Mouse (Mus musculus): ENCODE results near the gene Eif2d. TPM values are rescaled to one million over a fixed set of nuclear protein-coding genes. Genes with fewer than 3 reads are reported as not detected.
A peak's percentile ranks its signal among the peaks of the same experiment; 100 is the strongest.
"Not testable (repeated sequence)": the region's sequence is repeated elsewhere in the genome, so short reads cannot be mapped to it uniquely, and the experiment has no call there.

Eif2d gene
- polyA plus RNA-seq, 1 experiment from 2014 or later, result 63.6 TPM

DNA sequence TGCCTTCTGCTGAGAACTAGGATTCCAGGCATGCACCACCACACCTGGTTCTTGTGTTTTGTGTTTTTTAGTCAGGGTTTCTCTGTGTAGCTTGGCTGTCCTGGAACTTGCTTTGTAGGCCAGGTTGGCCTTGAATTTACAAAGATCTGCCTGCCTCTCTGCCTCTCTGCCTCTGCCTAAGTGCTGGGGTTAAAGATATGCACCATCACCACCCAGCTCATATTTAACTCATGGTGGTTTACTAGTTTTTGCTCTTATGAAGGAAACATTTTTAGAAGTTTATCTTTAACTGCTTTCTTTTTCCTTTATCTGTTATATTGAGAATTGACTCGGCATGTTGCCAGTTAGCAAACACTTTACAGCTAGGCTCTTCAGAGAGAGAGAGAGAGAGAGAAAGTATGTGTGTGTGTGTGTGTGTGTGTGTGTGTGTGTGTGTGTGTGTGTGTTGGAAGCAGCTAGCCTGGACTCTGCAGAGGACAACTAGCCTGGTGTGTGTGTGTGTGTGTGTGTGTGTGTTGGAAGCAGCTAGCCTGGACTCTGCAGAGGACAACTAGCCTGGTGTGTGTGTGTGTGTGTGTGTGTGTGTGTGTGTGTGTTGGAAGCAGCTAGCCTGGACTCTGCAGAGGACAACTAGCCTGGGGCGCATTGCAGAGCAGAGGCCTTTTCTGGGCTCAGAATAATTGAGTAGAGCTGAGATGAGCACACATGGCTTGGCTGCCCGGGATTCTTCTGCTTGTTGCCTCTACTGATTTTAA, 6.8 kb downstream of the Eif2d start:
- H3K4me2 ChIP-seq (ENCODE audit: low read depth, low read length); H3K9me3 ChIP-seq (ENCODE audit: control insufficient read depth, low read length); H3K9ac ChIP-seq (ENCODE audit: low read length); H3K27me3 ChIP-seq (ENCODE audit: control insufficient read depth, insufficient read depth, low read depth, low read length); H3K4me1 ChIP-seq (replicated peaks; ENCODE audit: control insufficient read depth, insufficient read depth, low read length); H3K27ac ChIP-seq (ENCODE audit: low read length); H3K4me3 ChIP-seq (ENCODE audit: low read length): not testable (repeated sequence)
- peak; percentile 62 for ATAC-seq (ENCODE audit: low read depth)
- H3K36me3 ChIP-seq (ENCODE audit: control insufficient read depth, insufficient read depth, low read length), result peaks cover 38% of the 10 kb centered on the region
- WGBS, result 62% methylated on average over 3 of the region's 3 CpGs

DNA sequence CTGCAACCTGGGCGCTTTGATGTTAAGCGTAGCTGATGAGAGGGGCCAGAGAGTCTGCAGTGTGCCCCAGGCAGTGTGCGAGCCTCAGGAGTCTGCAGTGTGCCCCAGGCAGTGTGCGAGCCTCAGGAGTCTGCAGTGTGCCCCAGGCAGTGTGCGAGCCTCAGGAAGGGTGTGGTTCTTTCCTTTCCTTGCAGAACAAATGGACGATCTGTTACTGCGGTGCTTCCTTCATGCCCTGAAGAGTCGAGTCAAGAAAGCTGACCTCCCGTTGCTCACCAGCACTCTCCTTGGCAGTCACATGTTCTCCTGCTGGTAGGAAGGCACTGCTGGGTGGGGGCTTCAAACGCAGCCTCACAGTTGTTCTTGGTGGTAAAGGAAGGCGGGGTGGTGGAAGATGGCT, 8.1 kb downstream of the Eif2d start:
- Histone ChIP-seq H3K9me3 (ENCODE audit: control insufficient read depth, low read length) (no peaks in the 10 kb centered on the region), H3K4me3 (ENCODE audit: low read length) (no peak overlapping the region), H3K4me2 (ENCODE audit: low read depth, low read length) (no peak overlapping the region), H3K9ac (ENCODE audit: low read length) (no peak overlapping the region), H3K27ac (ENCODE audit: low read length) (no peak overlapping the region), H3K36me3 (ENCODE audit: control insufficient read depth, insufficient read depth, low read length) (peaks cover 48% of the 10 kb centered on the region), H3K27me3 (ENCODE audit: control insufficient read depth, insufficient read depth, low read depth, low read length) (no peaks in the 10 kb centered on the region), H3K4me1 (replicated peaks; ENCODE audit: control insufficient read depth, insufficient read depth, low read length) (no peaks in the 10 kb centered on the region)
- WGBS, result 75% methylated on average over 11 of the region's 11 CpGs
- 0 out of 2 replicates have a peak, but pooled peaks have one; percentile 23 for ATAC-seq (ENCODE audit: low read depth)

DNA sequence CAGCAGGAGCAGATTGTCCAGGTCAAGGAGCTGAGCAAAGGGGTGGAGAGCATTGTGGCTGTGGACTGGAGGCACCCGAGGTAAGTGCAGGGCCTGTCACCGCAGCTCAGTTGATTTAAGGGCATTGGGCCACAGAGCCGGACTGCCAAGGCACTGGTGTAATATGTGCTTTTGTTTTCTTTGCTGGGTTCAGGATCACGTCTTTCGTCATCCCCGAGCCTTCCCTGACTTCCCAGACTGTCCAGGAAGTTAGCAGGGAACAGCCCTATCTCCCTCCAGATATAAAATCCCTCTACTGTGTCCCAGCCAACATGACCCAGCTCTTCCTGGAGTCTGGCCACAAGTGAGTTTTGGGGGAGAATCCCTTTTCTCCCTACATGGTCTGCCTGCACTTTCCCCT, 11.4 kb downstream of the Eif2d start:
- Histone ChIP-seq H3K27me3 (ENCODE audit: control insufficient read depth, insufficient read depth, low read depth, low read length) (no peaks in the 10 kb centered on the region), H3K4me3 (ENCODE audit: low read length) (no peak overlapping the region), H3K27ac (ENCODE audit: low read length) (no peak overlapping the region), H3K36me3 (ENCODE audit: control insufficient read depth, insufficient read depth, low read length) (peaks cover 62% of the 10 kb centered on the region), H3K4me2 (ENCODE audit: low read depth, low read length) (no peak overlapping the region), H3K4me1 (replicated peaks; ENCODE audit: control insufficient read depth, insufficient read depth, low read length) (no peaks in the 10 kb centered on the region), H3K9me3 (ENCODE audit: control insufficient read depth, low read length) (no peaks in the 10 kb centered on the region), H3K9ac (ENCODE audit: low read length) (no peak overlapping the region)
- 86% methylated on average over 6 of the region's 6 CpGs for whole genome bisulfite sequencing
- no peak for ATAC-seq (ENCODE audit: low read depth)

DNA sequence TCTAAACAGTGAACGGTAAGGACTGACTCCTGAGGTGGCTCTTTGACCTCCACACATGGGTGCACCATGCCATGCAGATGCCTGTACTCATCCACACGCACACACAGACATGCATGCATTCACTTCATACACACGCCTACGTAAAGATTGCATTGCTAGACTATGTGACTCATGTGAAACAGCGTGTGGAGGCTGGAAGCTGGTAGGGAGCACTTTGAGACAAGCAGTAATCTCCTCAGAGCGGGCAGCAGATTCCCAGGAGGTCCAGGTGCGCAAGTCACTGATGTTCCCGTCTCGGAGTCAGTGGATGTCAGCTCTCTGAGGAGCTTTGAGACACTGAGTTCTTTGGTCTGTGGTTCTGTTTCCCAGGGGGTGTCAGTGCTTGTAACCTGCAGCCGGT, 14.6 kb downstream of the Eif2d start:
- Histone ChIP-seq H3K27me3 (ENCODE audit: control insufficient read depth, insufficient read depth, low read depth, low read length) (no peaks in the 10 kb centered on the region), H3K4me1 (replicated peaks; ENCODE audit: control insufficient read depth, insufficient read depth, low read length) (no peaks in the 10 kb centered on the region), H3K36me3 (ENCODE audit: control insufficient read depth, insufficient read depth, low read length) (peaks cover 61% of the 10 kb centered on the region), H3K9ac (ENCODE audit: low read length) (no peak overlapping the region), H3K9me3 (ENCODE audit: control insufficient read depth, low read length) (no peaks in the 10 kb centered on the region), H3K27ac (ENCODE audit: low read length) (no peak overlapping the region), H3K4me3 (ENCODE audit: low read length) (no peak overlapping the region), H3K4me2 (ENCODE audit: low read depth, low read length) (no peak overlapping the region)
- 91% methylated on average over 10 of the region's 10 CpGs for WGBS
- no peak for ATAC-seq (ENCODE audit: low read depth)

DNA sequence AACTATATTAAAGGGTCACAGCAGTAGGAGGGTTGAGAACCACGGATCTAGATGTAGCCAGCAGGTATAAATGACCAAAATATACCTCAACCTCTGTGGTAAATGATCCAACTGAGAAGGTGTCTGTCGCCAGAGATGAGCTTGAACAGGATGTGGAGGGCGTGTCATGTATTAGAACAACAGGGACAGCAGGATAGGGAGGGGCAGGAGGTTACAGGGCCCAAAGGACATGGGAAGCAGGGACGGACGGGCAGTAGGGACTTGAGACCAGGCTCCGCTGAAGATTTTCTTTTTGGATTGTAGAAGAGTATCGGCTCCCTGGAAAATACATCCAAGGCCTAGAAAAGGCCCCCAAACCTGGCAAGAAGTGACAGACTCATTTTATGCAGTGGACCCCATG, 20.0 kb downstream of the Eif2d start:
- no peaks in the 10 kb centered on the region for H3K27me3 ChIP-seq (ENCODE audit: control insufficient read depth, insufficient read depth, low read depth, low read length)
- H3K4me2 ChIP-seq (ENCODE audit: low read depth, low read length), result no peak overlapping the region
- peaks cover 40% of the 10 kb centered on the region for H3K36me3 ChIP-seq (ENCODE audit: control insufficient read depth, insufficient read depth, low read length)
- no peaks in the 10 kb centered on the region for H3K9me3 ChIP-seq (ENCODE audit: control insufficient read depth, low read length)
- no peak for ATAC-seq (ENCODE audit: low read depth)
- no peaks in the 10 kb centered on the region for H3K4me1 ChIP-seq (replicated peaks; ENCODE audit: control insufficient read depth, insufficient read depth, low read length)
- WGBS, result 84% methylated on average over 7 of the region's 7 CpGs
- no peak overlapping the region for H3K27ac ChIP-seq (ENCODE audit: low read length)
- H3K4me3 ChIP-seq (ENCODE audit: low read length), result no peak overlapping the region
- no peak overlapping the region for H3K9ac ChIP-seq (ENCODE audit: low read length)

DNA sequence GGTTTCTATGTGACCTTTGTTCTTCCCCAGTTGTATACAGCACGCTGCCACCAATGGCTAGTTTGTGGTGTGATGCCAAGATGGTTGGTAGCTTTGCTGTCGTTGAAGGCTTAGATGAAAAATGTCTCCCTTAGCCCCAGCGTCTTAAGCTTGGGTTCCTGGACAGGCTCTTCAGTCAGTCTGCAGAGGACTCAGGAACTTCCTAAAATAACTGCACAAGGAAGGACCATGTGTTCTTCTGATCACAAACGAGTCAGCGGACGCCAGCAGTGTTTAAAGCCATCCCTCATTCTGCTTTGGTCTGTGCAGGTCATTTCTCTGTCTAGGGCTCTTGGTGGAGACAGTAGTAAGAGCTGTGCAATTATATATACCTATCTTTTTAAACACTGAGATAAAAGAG, 20.8 kb downstream of the Eif2d start:
- Histone ChIP-seq H3K27me3 (ENCODE audit: control insufficient read depth, insufficient read depth, low read depth, low read length) (no peaks in the 10 kb centered on the region), H3K4me2 (ENCODE audit: low read depth, low read length) (no peak overlapping the region), H3K4me3 (ENCODE audit: low read length) (no peak overlapping the region), H3K27ac (ENCODE audit: low read length) (no peak overlapping the region), H3K9me3 (ENCODE audit: control insufficient read depth, low read length) (no peaks in the 10 kb centered on the region), H3K9ac (ENCODE audit: low read length) (no peak overlapping the region), H3K36me3 (ENCODE audit: control insufficient read depth, insufficient read depth, low read length) (peaks cover 37% of the 10 kb centered on the region), H3K4me1 (replicated peaks; ENCODE audit: control insufficient read depth, insufficient read depth, low read length) (no peaks in the 10 kb centered on the region)
- 72% methylated on average over 6 of the region's 6 CpGs for WGBS
- no peak for ATAC-seq (ENCODE audit: low read depth)

DNA sequence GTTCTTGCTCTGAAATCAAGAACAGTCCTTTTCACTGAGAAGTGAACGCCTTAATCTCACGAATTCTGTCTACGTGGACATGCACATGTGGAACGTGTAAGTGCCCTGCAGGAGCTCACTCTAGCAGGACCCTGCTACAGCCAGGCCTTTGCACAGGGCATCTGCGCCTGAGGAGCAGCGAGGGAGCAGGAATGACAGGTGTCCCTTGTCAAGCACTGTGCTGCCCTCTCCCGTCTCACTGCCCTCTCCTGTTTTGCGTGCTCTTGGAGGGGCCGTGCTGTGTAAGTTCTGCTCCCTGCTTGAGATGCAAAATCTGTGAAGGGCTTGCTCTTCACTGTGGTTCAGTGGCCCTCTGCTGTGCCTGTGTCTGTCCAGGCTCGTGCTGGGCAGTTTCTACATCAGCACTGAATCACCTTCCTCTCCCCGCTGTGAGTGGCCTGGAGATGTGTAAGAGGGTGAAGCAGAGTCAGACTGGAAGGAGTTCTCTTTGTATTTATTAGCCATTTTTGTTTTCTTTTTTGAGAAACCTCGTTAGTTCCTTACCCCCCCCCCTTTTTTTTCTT, 21.4 kb downstream of the Eif2d start:
- H3K4me3 ChIP-seq (ENCODE audit: low read length), result no peak overlapping the region
- H3K4me2 ChIP-seq (ENCODE audit: low read depth, low read length), result no peak overlapping the region
- no peaks in the 10 kb centered on the region for H3K9me3 ChIP-seq (ENCODE audit: control insufficient read depth, low read length)
- no peak overlapping the region for H3K9ac ChIP-seq (ENCODE audit: low read length)
- H3K27ac ChIP-seq (ENCODE audit: low read length), result no peak overlapping the region
- 75% methylated on average over 12 of the region's 12 CpGs for WGBS
- H3K36me3 ChIP-seq (ENCODE audit: control insufficient read depth, insufficient read depth, low read length), result peaks cover 35% of the 10 kb centered on the region
- H3K27me3 ChIP-seq (ENCODE audit: control insufficient read depth, insufficient read depth, low read depth, low read length), result no peaks in the 10 kb centered on the region
- ATAC-seq (ENCODE audit: low read depth), result no peak
- H3K4me1 ChIP-seq (replicated peaks; ENCODE audit: control insufficient read depth, insufficient read depth, low read length), result no peaks in the 10 kb centered on the region

DNA sequence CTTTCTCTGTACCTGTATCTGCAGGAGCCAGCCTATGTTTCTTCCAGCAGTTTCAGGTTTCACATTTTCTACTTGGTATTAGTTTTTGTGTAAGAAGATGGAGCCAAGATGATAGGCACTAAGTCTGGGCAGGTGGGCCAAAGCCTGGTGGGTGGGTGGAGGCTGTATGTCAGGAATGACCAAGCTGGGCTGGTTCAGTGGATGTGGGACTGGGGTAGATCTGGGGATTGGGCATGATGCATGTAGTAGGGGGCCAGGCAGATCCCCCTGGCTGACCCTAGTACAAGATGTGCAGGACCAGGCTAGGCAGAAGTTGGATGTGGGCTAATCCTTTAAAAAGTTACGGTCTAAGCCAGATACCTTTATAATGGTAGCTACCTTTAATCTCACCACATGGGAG, 22.2 kb downstream of the Eif2d start:
- Histone ChIP-seq H3K4me3 (ENCODE audit: low read length) (no peak overlapping the region), H3K4me2 (ENCODE audit: low read depth, low read length) (no peak overlapping the region), H3K4me1 (replicated peaks; ENCODE audit: control insufficient read depth, insufficient read depth, low read length) (no peaks in the 10 kb centered on the region), H3K9me3 (ENCODE audit: control insufficient read depth, low read length) (no peaks in the 10 kb centered on the region), H3K27me3 (ENCODE audit: control insufficient read depth, insufficient read depth, low read depth, low read length) (no peaks in the 10 kb centered on the region), H3K27ac (ENCODE audit: low read length) (no peak overlapping the region), H3K36me3 (ENCODE audit: control insufficient read depth, insufficient read depth, low read length) (peaks cover 35% of the 10 kb centered on the region), H3K9ac (ENCODE audit: low read length) (no peak overlapping the region)
- 95% methylated on average over 1 of the region's 1 CpGs for WGBS
- ATAC-seq (ENCODE audit: low read depth), result no peak

DNA sequence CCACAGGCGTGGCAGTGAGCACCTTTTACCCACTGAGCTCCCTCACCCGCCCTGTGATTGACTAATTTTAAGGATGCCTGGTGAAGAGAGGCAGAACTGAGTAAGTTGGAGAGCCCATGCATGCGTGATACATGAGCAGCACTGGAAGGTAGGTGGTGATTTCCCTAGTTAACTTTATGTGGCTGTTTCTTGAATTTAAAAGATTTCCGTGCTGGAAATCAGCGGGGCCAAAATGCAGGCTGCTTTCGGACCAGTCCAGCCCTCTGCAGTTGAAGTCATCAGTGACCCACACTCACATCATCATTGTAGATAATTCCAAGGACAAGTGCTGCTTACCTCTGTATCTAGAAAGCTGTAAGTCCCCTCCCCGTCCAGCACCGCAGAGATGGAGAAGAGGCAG, 22.8 kb downstream of the Eif2d start:
- 95% methylated on average over 8 of the region's 8 CpGs for WGBS
- no peak overlapping the region for H3K4me2 ChIP-seq (ENCODE audit: low read depth, low read length)
- no peak overlapping the region for H3K4me3 ChIP-seq (ENCODE audit: low read length)
- no peak overlapping the region for H3K9ac ChIP-seq (ENCODE audit: low read length)
- no peaks in the 10 kb centered on the region for H3K9me3 ChIP-seq (ENCODE audit: control insufficient read depth, low read length)
- H3K27ac ChIP-seq (ENCODE audit: low read length), result no peak overlapping the region
- no peaks in the 10 kb centered on the region for H3K27me3 ChIP-seq (ENCODE audit: control insufficient read depth, insufficient read depth, low read depth, low read length)
- no peaks in the 10 kb centered on the region for H3K4me1 ChIP-seq (replicated peaks; ENCODE audit: control insufficient read depth, insufficient read depth, low read length)
- ATAC-seq (ENCODE audit: low read depth), result no peak
- peaks cover 33% of the 10 kb centered on the region for H3K36me3 ChIP-seq (ENCODE audit: control insufficient read depth, insufficient read depth, low read length)
